Mouse (Mus musculus) layer of hippocampus, adult 8-10 months (tissue): ENCODE measurements around the gene Samhd1. TPM values are rescaled to one million over a fixed set of nuclear protein-coding genes. Genes with fewer than 3 reads are reported as not detected.
"Not testable (repeated sequence)": the region's sequence is repeated elsewhere in the genome, so short reads cannot be mapped to it uniquely, and the experiment has no call there.

Experiments used
- DNase-seq, 2 experiments: peaks; one replicate each; pipeline ENCODE4 v3.0.0; 2022; ENCODE audit warnings: low spot score in 2 of 2
- total RNA-seq, 4 experiments: library from RNA; stranded (reverse); gene quantifications; 2 replicates each; pipeline ENCODE4 v1.2.4; 2022

Samhd1 gene
- 10 to 100 TPM; 15.7 to 19.7 (median 18.4) TPM for total RNA-seq

- peak; percentile 84 to 85 for DNase-seq
Measured at GRCm38 (mm10) chr2:157135014-157135413, at the start of gene Samhd1. Samhd1 (minus strand) TSS chr2:157135265.

DNA sequence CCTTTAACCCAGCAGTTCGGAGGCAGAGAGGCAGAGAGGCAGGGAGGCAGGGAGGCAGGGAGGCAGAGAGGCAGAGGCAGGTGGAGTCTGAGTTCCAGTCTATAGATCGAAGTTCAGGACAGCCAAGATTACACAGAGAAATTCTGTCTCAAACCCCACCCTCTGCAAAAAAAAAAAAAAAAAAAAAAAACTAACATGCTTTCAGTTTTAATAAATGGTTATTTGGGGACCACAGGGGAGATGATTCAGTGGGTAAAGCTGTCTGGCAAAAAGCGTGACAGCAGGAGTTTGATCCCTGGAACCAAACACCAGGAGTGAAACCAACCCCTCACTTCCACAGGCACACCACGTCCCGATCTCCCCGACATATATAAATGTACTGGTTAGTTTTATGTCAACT is 43.1 kb upstream of the Samhd1 start:
- no peak for DNase-seq

DNA sequence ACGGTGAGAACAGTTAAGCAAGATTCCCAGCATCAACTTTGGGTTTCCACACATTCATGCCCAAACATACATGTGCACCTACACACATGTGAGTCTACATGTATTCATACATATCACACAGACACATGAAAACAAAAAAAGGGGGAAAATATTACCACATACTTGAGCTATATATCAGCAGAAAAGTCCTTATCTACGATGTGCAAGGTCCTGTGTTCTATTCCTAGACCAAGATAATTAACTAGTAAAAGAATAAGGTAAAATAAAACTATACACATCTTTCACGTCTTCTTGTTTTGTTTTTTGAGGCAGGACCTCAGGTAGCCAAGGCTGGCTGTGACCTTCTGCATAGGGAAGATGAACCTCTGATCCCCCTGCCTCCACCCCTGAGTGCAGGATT is 41.2 kb upstream of the Samhd1 start:
- no peak for DNase-seq

- DNase-seq, result no peak
Measured at GRCm38 (mm10) chr2:157174416-157174815, 39.4 kb upstream of the Samhd1 start.

DNA sequence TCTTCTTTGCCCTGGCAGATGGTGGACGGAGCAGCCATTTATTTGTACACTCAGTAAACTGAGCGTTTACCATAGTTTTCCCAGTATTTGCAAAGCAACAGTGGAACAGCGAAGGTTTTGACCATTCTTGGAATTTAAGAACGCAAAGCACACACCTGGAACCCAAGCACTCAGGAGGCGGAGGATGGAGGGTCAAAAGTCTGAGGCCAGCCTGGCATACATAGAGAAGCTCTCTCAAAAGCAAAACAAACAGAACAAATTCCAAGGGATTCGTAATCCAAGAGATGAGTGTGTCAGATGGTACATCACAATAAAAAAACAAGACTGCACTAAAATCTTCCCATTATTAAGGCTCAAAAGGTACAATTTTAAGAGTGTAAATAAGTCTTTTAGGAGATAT is 38.5 kb upstream of the Samhd1 start:
- DNase-seq, result no peak

DNA sequence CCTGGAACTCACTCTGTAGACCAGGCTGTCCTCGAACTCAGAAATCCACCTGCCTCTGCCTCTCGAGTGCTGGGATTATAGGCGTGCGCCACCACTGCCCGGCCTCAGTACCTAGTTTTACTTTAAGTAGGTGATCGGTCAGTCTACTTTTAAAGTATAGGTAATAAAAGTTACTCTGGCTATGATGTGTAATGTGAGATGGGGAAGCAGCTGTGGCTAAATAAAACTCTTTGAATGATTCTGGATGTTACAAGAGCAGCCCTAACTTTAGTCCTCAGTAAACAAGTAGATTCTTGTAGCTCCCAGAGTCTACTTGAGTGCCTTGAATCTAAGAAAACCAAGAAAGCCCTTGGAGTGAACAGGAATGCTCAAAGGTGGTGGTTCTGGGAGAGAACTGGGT is 37.9 kb upstream of the Samhd1 start:
- no peak for DNase-seq

- no peak for DNase-seq
Measured at GRCm38 (mm10) chr2:157170626-157171025, 35.6 kb upstream of the Samhd1 start.

DNA sequence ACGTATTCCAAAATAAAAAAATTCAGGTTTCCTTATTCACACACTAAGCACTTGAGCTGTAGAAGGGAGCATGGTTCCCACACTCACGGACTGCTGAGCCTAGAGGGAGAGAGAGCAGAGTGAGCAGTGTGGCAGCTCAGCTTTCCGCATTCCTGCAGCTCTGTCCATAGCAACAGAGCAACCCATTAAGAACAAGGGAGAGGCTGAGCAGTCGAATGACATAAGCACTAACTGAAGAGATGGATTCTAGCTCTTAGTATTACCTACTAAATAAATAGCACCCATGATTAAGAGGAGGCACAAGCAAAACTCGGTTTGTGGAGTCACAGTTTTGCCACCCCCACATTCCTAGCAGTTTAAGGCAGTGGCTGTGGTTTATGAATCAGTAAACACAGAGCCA is 35.1 kb upstream of the Samhd1 start:
- DNase-seq, result peak in 1 of 2 experiments; percentile 8

DNA sequence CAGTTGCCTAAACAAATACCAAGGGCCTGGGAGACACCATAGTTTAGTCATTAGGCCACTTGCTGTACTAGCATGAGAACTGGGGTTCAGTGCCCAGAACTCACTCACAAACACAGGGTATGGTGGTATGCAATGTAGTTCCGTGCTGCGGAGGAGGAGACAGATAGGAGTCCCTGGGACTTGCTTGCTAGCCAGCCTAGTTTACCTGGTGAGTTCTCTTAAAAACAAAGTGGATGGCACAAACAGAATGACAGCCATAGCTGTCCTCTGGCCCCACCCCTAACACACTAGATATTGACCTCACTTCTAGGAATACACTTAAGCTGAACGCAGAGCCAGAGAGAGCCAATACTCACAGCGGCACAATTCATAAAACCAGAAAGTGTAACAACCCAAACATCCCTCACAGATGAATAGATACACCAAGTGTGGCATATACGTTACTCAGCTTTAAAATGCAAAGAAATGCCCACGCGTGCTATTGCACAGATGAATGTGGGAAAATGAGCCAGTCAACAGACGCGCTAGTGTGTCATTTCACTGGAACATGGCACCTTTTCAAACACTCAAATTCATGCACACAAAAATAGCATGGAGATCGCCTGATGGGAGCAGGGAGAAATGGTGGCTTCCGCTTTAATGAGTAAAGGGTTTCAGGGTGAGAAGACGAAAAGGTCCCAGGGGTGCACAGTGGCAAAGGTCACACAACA is 31.5 kb upstream of the Samhd1 start:
- DNase-seq, result no peak

GRCm38 (mm10) chr2:157165312-157166224 is 30.5 kb upstream of the Samhd1 start:
- not testable (repeated sequence) for DNase-seq

GRCm38 (mm10) chr2:157164101-157164500 is 29.0 kb upstream of the Samhd1 start:
- DNase-seq, result no peak

DNA sequence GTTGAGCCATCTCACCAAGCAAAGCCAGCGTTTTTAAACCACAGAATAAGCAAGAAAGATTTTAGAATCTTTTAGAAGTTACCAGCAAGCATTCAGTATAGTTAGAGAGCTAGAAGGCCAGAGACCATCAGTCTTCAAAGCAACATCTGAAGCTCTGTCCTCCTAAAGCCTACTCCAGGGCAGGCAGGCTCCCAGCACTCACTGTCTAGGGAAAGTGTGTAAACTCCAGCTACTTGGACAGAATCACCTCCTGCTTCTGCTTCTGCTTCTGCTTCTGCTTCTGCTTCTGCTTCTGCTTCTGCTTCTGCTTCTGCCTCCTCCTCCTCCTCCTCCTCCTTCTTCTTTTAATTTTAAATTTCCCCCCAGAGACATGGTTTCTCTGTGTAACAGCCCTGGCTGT is 21.0 kb upstream of the Samhd1 start:
- DNase-seq, result no peak

- DNase-seq, result no peak
Measured at GRCm38 (mm10) chr2:157153235-157153634, 18.2 kb upstream of the Samhd1 start.

GRCm38 (mm10) chr2:157148417-157148816 is 13.4 kb upstream of the Samhd1 start:
- DNase-seq, result no peak

- DNase-seq, result no peak
Measured at GRCm38 (mm10) chr2:157147397-157148020, 12.4 kb upstream of the Samhd1 start.

DNA sequence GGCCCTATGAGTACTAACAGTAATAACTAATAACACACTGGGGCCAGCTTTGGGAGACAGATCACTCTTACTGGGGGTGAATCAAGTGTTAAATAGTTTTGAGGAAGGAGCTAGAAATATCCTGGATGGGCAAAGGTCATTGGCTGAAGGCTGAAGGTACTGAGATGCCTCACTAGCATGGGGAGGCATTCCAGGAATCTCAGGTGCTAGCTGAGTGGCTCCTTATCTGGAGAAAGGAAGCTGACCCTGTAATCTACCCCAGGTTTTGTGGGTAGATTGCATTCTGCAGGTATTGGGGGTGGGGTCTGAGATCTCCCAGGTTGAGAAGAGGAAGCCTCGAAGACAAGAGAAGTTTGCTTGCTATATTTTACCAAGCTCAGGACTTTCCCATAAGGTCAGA is 10.1 kb upstream of the Samhd1 start:
- no peak for DNase-seq

- no peak for DNase-seq
Measured at GRCm38 (mm10) chr2:157144132-157144531, 9.1 kb upstream of the Samhd1 start.

DNA sequence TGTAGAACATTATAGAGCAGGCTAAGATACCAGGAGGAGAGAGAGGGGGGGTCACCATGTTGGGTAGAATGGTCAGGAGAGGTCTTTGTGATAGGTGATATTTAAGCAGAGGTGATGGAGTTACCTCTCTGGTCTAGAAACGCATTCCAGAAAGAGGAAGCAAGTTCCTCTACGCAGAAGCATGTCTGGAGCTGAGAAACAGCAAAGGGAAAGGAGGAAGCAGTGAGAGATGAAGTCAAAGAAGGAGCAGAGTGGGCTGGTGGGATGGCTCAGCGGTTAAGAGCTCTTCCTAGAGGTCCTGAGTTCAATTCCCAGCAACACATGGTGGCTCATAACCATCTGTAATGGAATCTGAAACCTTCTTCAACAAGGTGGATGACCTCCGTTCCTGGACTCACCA is 6.9 kb upstream of the Samhd1 start:
- no peak for DNase-seq

DNA sequence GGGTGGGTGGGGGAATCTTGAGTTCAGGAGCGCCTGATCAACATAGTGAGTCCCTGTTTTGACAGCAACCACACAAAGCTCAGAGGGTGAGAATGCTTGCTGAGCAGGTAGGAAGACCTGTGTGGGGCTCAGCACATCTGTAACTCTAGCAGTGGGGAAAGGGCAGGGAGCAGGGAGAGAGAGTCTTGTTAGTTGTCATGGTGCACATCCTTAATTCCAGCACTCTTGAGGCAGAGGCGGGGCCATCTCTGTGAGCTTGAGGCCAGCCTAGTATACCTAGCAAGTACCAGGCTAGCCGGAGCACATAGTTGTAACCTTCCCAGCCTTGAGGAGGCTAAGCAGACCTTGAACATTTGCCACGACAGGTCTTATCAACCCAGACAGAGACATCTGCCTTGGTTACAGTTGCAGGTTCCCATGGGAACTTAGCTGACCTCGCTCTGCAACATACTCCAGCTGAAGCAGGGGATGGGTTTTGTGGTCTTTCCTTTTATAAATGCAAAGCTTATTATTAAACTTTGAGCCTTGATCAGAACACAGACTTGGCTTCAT is 4.3 kb upstream of the Samhd1 start:
- no peak for DNase-seq

DNA sequence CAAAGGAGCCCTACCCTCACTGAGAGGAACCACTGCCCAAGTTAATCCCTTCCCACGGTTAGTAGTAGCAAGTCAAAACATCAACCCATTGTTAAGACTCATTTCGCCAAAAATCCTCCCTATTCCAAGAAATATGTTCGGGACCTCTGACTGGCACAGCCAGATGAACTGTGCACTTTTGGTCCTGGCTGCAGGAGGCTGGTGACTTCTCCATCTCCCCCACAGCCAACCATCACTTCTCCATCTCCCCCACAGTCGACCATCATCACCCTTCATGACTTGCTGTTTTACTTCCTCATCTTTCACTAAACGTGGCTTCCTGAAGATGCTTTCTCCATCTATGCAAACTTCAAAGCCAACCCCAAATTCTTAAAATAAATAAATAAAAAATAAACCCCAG is 3.7 kb upstream of the Samhd1 start:
- no peak for DNase-seq

DNA sequence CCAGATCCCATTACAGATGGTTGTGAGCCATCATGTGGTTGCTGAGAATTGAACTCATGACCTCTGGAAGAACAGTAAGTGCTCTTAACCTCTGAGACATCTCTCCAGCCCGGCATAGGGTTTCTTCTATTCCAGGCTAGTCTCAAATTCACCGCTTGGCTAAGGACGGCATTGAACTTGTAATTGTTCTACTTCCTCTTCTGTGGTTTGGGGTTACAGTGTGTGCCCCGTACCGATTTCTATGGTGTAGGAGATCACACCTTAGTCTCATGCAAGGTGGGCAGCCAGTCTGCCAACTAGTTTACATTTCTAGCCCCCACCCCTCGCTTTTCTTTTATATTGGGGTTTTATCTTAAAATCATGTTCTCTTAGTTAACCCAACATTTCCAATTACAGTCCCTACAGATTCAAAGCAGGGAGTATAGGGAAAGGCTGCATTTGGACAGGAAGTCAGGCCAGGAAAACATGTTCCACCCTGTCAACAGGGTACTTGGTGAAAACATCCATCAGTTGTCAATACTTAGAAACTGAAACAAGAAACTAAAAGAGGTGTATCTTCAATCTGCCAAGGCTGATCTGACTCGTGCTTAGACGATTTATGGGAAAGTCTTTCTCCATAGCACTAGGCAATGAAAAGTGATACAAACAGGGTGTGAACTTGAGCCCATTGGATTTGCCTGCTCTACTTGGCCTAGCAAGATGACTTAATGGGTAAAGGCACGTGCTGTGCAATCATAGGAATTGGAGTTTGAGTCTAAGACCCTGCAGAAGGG is 3.1 kb upstream of the Samhd1 start:
- no peak for DNase-seq
